Mouse (Mus musculus): ENCODE results near the gene Cdh15.

Cdh15 gene

GRCm38 (mm10) chr8:122847829-122848561 is at the start of gene Cdh15:
TSS of gene Cdh15 (plus strand) at chr8:122847966.
- peak; percentile 72 for DNase-seq

- peak; percentile 67 for DNase-seq
Measured at GRCm38 (mm10) chr8:122803906-122804761, 43.6 kb upstream of the Cdh15 start.

- no peak for DNase-seq
Measured at GRCm38 (mm10) chr8:122805349-122805748, 42.4 kb upstream of the Cdh15 start.

GRCm38 (mm10) chr8:122806956-122807538 is 40.7 kb upstream of the Cdh15 start:
- DNase-seq = no peak

- no peak for DNase-seq
Measured at GRCm38 (mm10) chr8:122807907-122808306, 39.9 kb upstream of the Cdh15 start.

GRCm38 (mm10) chr8:122810376-122810775 is 37.4 kb upstream of the Cdh15 start:
- DNase-seq = no peak

- DNase-seq = no peak
Measured at GRCm38 (mm10) chr8:122811870-122812494, 35.8 kb upstream of the Cdh15 start.

- no peak for DNase-seq
Measured at GRCm38 (mm10) chr8:122812610-122813250, 35.0 kb upstream of the Cdh15 start.

GRCm38 (mm10) chr8:122814608-122815007 is 33.2 kb upstream of the Cdh15 start:
- no peak for DNase-seq

- DNase-seq = no peak
Measured at GRCm38 (mm10) chr8:122816965-122817364, 30.8 kb upstream of the Cdh15 start.

- no peak for DNase-seq
Measured at GRCm38 (mm10) chr8:122817724-122818496, 29.9 kb upstream of the Cdh15 start.

GRCm38 (mm10) chr8:122819776-122820175 is 28.0 kb upstream of the Cdh15 start:
- DNase-seq = peak; percentile 39

GRCm38 (mm10) chr8:122824571-122824970 is 23.2 kb upstream of the Cdh15 start:
- DNase-seq = no peak

GRCm38 (mm10) chr8:122824986-122825385 is 22.8 kb upstream of the Cdh15 start:
- no peak for DNase-seq

GRCm38 (mm10) chr8:122825408-122825807 is 22.4 kb upstream of the Cdh15 start:
- no peak for DNase-seq

GRCm38 (mm10) chr8:122829396-122829795 is 18.4 kb upstream of the Cdh15 start:
- no peak for DNase-seq

GRCm38 (mm10) chr8:122830349-122831061 is 17.3 kb upstream of the Cdh15 start:
- peak; percentile 85 for DNase-seq

GRCm38 (mm10) chr8:122834416-122834815 is 13.3 kb upstream of the Cdh15 start:
- no peak for DNase-seq

GRCm38 (mm10) chr8:122834971-122835370 is 12.8 kb upstream of the Cdh15 start:
- peak; percentile 88 for DNase-seq

GRCm38 (mm10) chr8:122836199-122836598 is 11.6 kb upstream of the Cdh15 start:
- DNase-seq = no peak

- DNase-seq = no peak
Measured at GRCm38 (mm10) chr8:122836696-122837095, 11.1 kb upstream of the Cdh15 start.

Measured in embryo, embryonic 11 days (tissue).